Comparison of ENCODE assay signal across 18 mouse cellular contexts in genomic region chr11:70189319-70190134, GRCm38 (mm10). TPM values are rescaled to one million over a fixed set of nuclear protein-coding genes. Genes with fewer than 3 reads are reported as not detected.
DNase-seq lines count a peak whose midpoint lies in the region; ATAC-seq and TF ChIP-seq lines count a peak whose summit lies in the region.
"Had no signal": no experiment of that assay in that cellular context is flagged by ENCODE, and none has a peak within 500 bp of the region (broad histone marks: within the 10 kb centered on the region; RNA-seq: fewer than 3 reads in every experiment).

No protein-coding gene starts in this region.

- 74% methylated on average over 28 of the region's 28 CpGs for WGBS in lung, postnatal 0 days

- no peak overlapping the region for H3K27ac ChIP-seq in lung, postnatal 0 days (ENCODE audit: low read length)
- H3K27ac ChIP-seq: hindbrain, postnatal 0 days; limb, embryonic 15.5 days; lung, embryonic 15.5 days; midbrain, embryonic 15.5 days had no signal

- peak; percentile 47 for ATAC-seq in lung, postnatal 0 days
- no peak for ATAC-seq in cerebellum, adult (ENCODE audit: insufficient number of reproducible peaks, low FRiP score, low TSS enrichment)
- ATAC-seq: activated CD4-positive, CD25-positive, alpha-beta regulatory T cell, adult 4 months; hindbrain, postnatal 0 days; midbrain, embryonic 15.5 days had no signal

- TF ChIP-seq CTCF in lung, postnatal 0 days (IDR thresholded peaks at IDR 0.05): no peak

- no peak overlapping the region for H3K4me2 ChIP-seq in lung, postnatal 0 days (replicated peaks; ENCODE audit: low read depth, low read length)
- H3K4me2 ChIP-seq: limb, embryonic 15.5 days; lung, embryonic 15.5 days; midbrain, embryonic 15.5 days had no signal

- DNase-seq in lung, postnatal 0 days (ENCODE audit: low spot score): peak; percentile 41
- DNase-seq in lung, postnatal 25 days (ENCODE audit: low spot score): no peak
- DNase-seq in MN1 (ENCODE audit: low spot score): peak; percentile 14
- DNase-seq in adrenal gland, adult 2 months: peak; percentile 84
- DNase-seq in induced T-regulatory cell, adult 2 months (ENCODE audit: low read depth): peak; percentile 24
- no peak for DNase-seq in right cerebral cortex, postnatal 25 days
- no peak for DNase-seq in frontal cortex, postnatal 25 days (ENCODE audit: low spot score in 2 of 2)
- DNase-seq: cerebellum, adult 11-12 months; embryo, embryonic 11 days; thymus, postnatal 36 days had no signal

- no peaks in the 10 kb centered on the region for H3K36me3 ChIP-seq in lung, postnatal 0 days (ENCODE audit: insufficient read depth, low read length)
- H3K36me3 ChIP-seq: limb, embryonic 15.5 days; lung, embryonic 15.5 days; midbrain, embryonic 15.5 days had no signal

- H3K9ac ChIP-seq in lung, postnatal 0 days (replicated peaks; ENCODE audit: low read depth): no peak overlapping the region
- H3K9ac ChIP-seq: limb, embryonic 15.5 days; lung, embryonic 15.5 days; midbrain, embryonic 15.5 days had no signal

- no peak overlapping the region for H3K4me3 ChIP-seq in lung, postnatal 0 days (ENCODE audit: low read depth, low read length)
- H3K4me3 ChIP-seq: erythroblast, embryonic 14.5 days; limb, embryonic 15.5 days; lung, embryonic 15.5 days; midbrain, embryonic 15.5 days had no signal

- no peaks in the 10 kb centered on the region for H3K27me3 ChIP-seq in lung, postnatal 0 days (replicated peaks; ENCODE audit: insufficient read depth, low read length)
- H3K27me3 ChIP-seq: limb, embryonic 15.5 days; lung, embryonic 15.5 days; midbrain, embryonic 15.5 days had no signal

- no peak for TF ChIP-seq EP300 in lung, postnatal 0 days (IDR thresholded peaks at IDR 0.05)

- H3K9me3 ChIP-seq in lung, postnatal 0 days (ENCODE audit: low read length): no peaks in the 10 kb centered on the region
- H3K9me3 ChIP-seq: limb, embryonic 15.5 days; lung, embryonic 15.5 days; midbrain, embryonic 15.5 days had no signal

- no peaks in the 10 kb centered on the region for H3K4me1 ChIP-seq in lung, postnatal 0 days (ENCODE audit: insufficient read depth, low read depth, low read length)
- H3K4me1 ChIP-seq: midbrain, embryonic 15.5 days had no signal

RNA-seq across cellular contexts. Expression of gene Slc16a11, which starts 23.0 kb away (rescaled TPM):
- polyA plus RNA-seq in lung, postnatal 0 days (2015; fragmentation: Nextera tagmentation; extraction: Ambion mirVana): 7.9 TPM in 2 replicates
- total RNA-seq in adrenal gland, adult 2 months (2021): under 1 TPM in 1 of 2 experiments, not detected in 1; 0.73 TPM
- 0.68 and 2.4 TPM in 2 replicates for polyA plus RNA-seq in adrenal gland, adult 2 months (2012; rRNA removed)
- polyA plus RNA-seq: activated CD4-positive, CD25-positive, alpha-beta regulatory T cell, adult 4 months; erythroblast, embryonic 14.5 days had no signal

RNA-seq across cellular contexts. Expression of gene Slc16a13, which starts 31.3 kb away (rescaled TPM):
- 4.5 and 6.0 TPM in 2 replicates for polyA plus RNA-seq in lung, postnatal 0 days (2015; fragmentation: Nextera tagmentation; extraction: Ambion mirVana)
- 1 to 10 TPM; 2.7 to 3.7 TPM for total RNA-seq in adrenal gland, adult 2 months (2021)
- polyA plus RNA-seq in adrenal gland, adult 2 months (2012; rRNA removed): 5.0 and 5.6 TPM in 2 replicates

RNA-seq across cellular contexts. Expression of gene Clec10a, which starts 33.5 kb away (rescaled TPM):
- polyA plus RNA-seq in lung, postnatal 0 days (2015; fragmentation: Nextera tagmentation; extraction: Ambion mirVana): 0.54 and 0.70 TPM in 2 replicates
- total RNA-seq in adrenal gland, adult 2 months (2021): 1 to 10 TPM; 1.9 to 6.1 TPM
- 1.2 and 1.7 TPM in 2 replicates for polyA plus RNA-seq in adrenal gland, adult 2 months (2012; rRNA removed)
- polyA plus RNA-seq: activated CD4-positive, CD25-positive, alpha-beta regulatory T cell, adult 4 months; erythroblast, embryonic 14.5 days had no signal

RNA-seq across cellular contexts. Expression of gene Bcl6b, which starts 40.1 kb away (rescaled TPM):
- 19.2 and 31.6 TPM in 2 replicates for polyA plus RNA-seq in lung, postnatal 0 days (2015; fragmentation: Nextera tagmentation; extraction: Ambion mirVana)
- 10 to 100 TPM in 1 of 2 experiments, 1 to 10 TPM in 1; 8.6 to 11.3 TPM for total RNA-seq in adrenal gland, adult 2 months (2021)
- 25.3 and 27.8 TPM in 2 replicates for polyA plus RNA-seq in adrenal gland, adult 2 months (2012; rRNA removed)
- total RNA-seq: neutrophil, adult 5-6 weeks had no signal

RNA-seq across cellular contexts. Expression of gene 0610010K14Rik, which starts 48.2 kb away (rescaled TPM):
- polyA plus RNA-seq in lung, postnatal 0 days (2015; fragmentation: Nextera tagmentation; extraction: Ambion mirVana): 115 and 118 TPM in 2 replicates
- 10 to 100 TPM; 44.7 to 52.1 TPM for total RNA-seq in adrenal gland, adult 2 months (2021)
- 54.7 and 56.2 TPM in 2 replicates for polyA plus RNA-seq in adrenal gland, adult 2 months (2012; rRNA removed)

Comparison
In these comparisons a context has a peak if more than half of its experiments do, and no peak if none do; other contexts are left out.
1. DNase-seq: peak in lung, postnatal 0 days (single experiment), MN1 (single experiment), adrenal gland, adult 2 months (single experiment) and induced T-regulatory cell, adult 2 months (single experiment); none in lung, postnatal 25 days (single experiment), right cerebral cortex, postnatal 25 days (single experiment) and frontal cortex, postnatal 25 days (0 of 2).